Mouse (Mus musculus) hindbrain, embryonic 12.5 days (tissue): ENCODE results near the gene Ccdc163. TPM values are rescaled to one million over a fixed set of nuclear protein-coding genes. Genes with fewer than 3 reads are reported as not detected.
A peak's percentile ranks its signal among the peaks of the same experiment; 100 is the strongest.

Source experiments
- ATAC-seq: fragments of 200-750 bp; cut with Nextera tagmentation; 2 replicates; pipeline ENCODE4 v1.8.0; 2017; ENCODE audit warnings: moderate TSS enrichment; ENCODE audit not compliant: low FRiP score
- H3K27ac ChIP-seq: fragments of 300-500 bp; sonication (generic); 2 replicates; pipeline ENCODE4 v1.5.1; 2016; ENCODE audit warnings: mild to moderate bottlenecking
- H3K27me3 ChIP-seq: fragments of 300-500 bp; sonication (generic); 2 replicates; pipeline ENCODE4 v1.6.1; 2016; ENCODE audit warnings: mild to moderate bottlenecking
- H3K36me3 ChIP-seq: fragments of 300-500 bp; sonication (generic); 2 replicates; pipeline ENCODE4 v1.6.1; 2016; ENCODE audit warnings: mild to moderate bottlenecking
- H3K4me1 ChIP-seq: fragments of 300-500 bp; sonication (generic); 2 replicates; pipeline ENCODE4 v1.6.1; 2016
- H3K4me2 ChIP-seq: fragments of 300-500 bp; sonication (generic); replicated peaks from 2 replicates; pipeline ENCODE4 v1.6.1; 2016; ENCODE audit warnings: mild to moderate bottlenecking
- H3K4me3 ChIP-seq: fragments of 300-500 bp; sonication (generic); 2 replicates; pipeline ENCODE4 v1.5.1; 2016; ENCODE audit warnings: mild to moderate bottlenecking
- H3K9ac ChIP-seq: fragments of 300-500 bp; sonication (generic); 2 replicates; pipeline ENCODE4 v1.6.1; 2016; ENCODE audit warnings: mild to moderate bottlenecking, moderate library complexity
- H3K9me3 ChIP-seq: fragments of 300-500 bp; sonication (generic); replicated peaks from 2 replicates; pipeline ENCODE4 v1.6.1; 2016; ENCODE audit warnings: mild to moderate bottlenecking
- WGBS: fragments of 180-500 bp; shearing (Covaris S2); methylation state at CpG from one replicate; pipeline ENCODE4 v1.1.7; 2016; 5-methylcytosine and 5-hydroxymethylcytosine counted together
- polyA plus RNA-seq: library from polyadenylated mRNA; unstranded; fragments of >200 nt; fragmentation: Nextera tagmentation; extraction: Ambion mirVana; gene quantifications from 2 replicates; pipeline ENCODE4 v1.2.1, GENCODE M21; 2016

The Ccdc163 gene
- polyA plus RNA-seq, 1 experiment from 2014 or later: 23.6 TPM

- no peak overlapping the region for H3K27ac ChIP-seq
- H3K9ac ChIP-seq: no peak overlapping the region
- no peaks in the 10 kb centered on the region for H3K36me3 ChIP-seq
- WGBS: 90% methylated on average over 2 of the region's 2 CpGs
- H3K4me2 ChIP-seq: no peak overlapping the region
- no peaks in the 10 kb centered on the region for H3K9me3 ChIP-seq
- H3K4me3 ChIP-seq: no peak overlapping the region
- H3K4me1 ChIP-seq: no peaks in the 10 kb centered on the region
- ATAC-seq: no peak
- no peaks in the 10 kb centered on the region for H3K27me3 ChIP-seq
Measured at GRCm38 (mm10) chr4:116734996-116735395, 26.7 kb downstream of the Ccdc163 start.

DNA sequence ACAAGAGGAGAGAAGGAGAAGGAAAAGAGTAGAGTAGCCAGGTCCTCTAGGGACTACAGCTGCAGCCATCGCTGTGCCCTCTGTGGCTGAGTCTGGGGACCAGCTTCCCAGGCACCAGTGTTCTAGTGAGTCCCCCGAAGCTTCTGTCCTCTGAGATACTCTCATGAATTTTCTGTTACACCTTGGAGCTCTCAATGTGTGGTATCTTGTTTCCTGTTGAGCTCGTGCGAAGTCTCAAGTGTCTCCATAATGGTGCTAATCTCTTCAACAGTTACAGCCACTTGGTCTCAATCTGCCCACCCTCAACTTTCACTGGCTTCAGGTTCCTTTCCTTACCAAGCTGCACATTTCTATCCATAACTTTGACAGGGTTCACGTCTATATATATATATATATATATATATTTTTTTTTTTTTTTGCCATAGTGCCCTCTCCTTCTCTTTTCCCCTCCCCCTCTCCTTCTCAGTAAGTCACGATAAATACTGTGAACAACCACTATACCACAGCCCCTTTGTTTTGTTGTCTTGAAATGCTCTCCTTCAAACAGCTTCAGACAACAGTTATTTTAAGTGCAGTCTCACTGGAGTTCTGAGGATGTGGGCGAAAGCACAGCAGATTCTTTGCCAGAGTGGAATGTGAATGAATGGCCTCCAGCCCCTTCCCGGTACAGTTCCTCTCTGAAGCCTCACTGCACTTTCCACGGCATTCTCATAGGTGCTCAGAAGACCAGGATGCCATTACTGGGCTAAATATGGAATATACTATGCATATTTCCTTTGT lies 30.9 kb downstream of the Ccdc163 start:
- no peak for ATAC-seq
- WGBS: 89% methylated on average over 9 of the region's 9 CpGs
- no peaks in the 10 kb centered on the region for H3K27me3 ChIP-seq
- no peak overlapping the region for H3K4me2 ChIP-seq
- no peak overlapping the region for H3K9ac ChIP-seq
- no peaks in the 10 kb centered on the region for H3K36me3 ChIP-seq
- no peaks in the 10 kb centered on the region for H3K4me1 ChIP-seq
- H3K27ac ChIP-seq: no peak overlapping the region
- no peak overlapping the region for H3K4me3 ChIP-seq
- no peaks in the 10 kb centered on the region; the same call in 1 of the 2 replicates for H3K9me3 ChIP-seq

DNA sequence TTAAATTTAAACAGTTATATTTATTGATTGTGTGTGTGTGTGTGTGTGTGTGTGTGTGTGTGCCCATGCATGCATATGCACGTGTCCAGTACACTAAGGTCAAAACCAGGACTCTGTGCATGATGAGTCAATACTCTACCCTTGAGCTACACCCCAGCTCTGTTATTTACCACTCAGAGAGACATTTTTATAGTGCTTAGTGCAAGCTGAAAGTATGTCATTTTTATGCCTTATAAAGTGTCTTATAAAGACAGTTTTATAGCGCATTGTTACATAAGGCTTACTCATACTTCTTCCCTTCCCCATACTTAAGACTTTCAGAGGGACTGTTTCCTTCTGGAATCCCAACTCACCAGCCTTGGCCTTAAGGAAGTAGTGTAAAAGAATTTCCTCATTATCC lies 41.4 kb downstream of the Ccdc163 start:
- no peak overlapping the region for H3K4me2 ChIP-seq
- H3K4me1 ChIP-seq: no peaks in the 10 kb centered on the region
- H3K4me3 ChIP-seq: no peak overlapping the region
- ATAC-seq: no peak
- 90% methylated on average over 2 of the region's 2 CpGs for WGBS
- H3K9me3 ChIP-seq: no peaks in the 10 kb centered on the region
- no peak overlapping the region for H3K9ac ChIP-seq
- H3K27ac ChIP-seq: no peak overlapping the region
- H3K36me3 ChIP-seq: no peaks in the 10 kb centered on the region
- no peaks in the 10 kb centered on the region for H3K27me3 ChIP-seq

- Histone ChIP-seq H3K9ac (no peak overlapping the region), H3K4me1 (no peaks in the 10 kb centered on the region), H3K9me3 (no peaks in the 10 kb centered on the region), H3K27ac (no peak overlapping the region), H3K4me2 (no peak overlapping the region), H3K36me3 (no peaks in the 10 kb centered on the region), H3K27me3 (no peaks in the 10 kb centered on the region), H3K4me3 (no peak overlapping the region)
- WGBS: 80% methylated on average over 2 of the region's 2 CpGs
- no peak for ATAC-seq
Measured at GRCm38 (mm10) chr4:116761914-116762313, 53.6 kb downstream of the Ccdc163 start.

DNA sequence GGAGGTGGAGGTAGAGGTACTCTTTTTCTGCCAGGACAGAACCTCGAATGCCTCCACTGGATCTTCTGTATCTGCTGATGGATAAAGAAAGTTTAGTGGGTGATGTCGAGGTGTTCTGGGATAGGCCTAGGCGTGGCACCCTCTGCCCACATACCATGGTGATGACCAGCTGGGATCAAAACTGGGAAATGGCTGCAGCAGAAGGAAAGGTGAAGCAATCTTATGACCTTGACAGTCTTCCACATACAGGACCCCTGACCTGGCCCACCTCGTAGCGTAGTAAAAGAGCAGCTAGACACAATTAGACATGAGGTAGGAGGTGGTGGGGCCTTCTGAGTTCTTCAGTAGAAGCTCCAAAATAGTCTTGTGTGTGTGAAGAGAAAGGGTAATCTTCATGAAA lies 55.7 kb downstream of the Ccdc163 start:
- H3K4me1 ChIP-seq: no peaks in the 10 kb centered on the region
- H3K27me3 ChIP-seq: no peaks in the 10 kb centered on the region
- ATAC-seq: no peak
- H3K27ac ChIP-seq: no peak overlapping the region
- H3K4me2 ChIP-seq: no peak overlapping the region
- no peak overlapping the region for H3K4me3 ChIP-seq
- 95% methylated on average over 5 of the region's 5 CpGs for WGBS
- no peaks in the 10 kb centered on the region for H3K36me3 ChIP-seq
- H3K9me3 ChIP-seq: no peaks in the 10 kb centered on the region
- no peak overlapping the region for H3K9ac ChIP-seq

- no peak for ATAC-seq
- Histone ChIP-seq H3K9ac (no peak overlapping the region), H3K4me3 (no peak overlapping the region), H3K4me2 (no peak overlapping the region), H3K4me1 (no peaks in the 10 kb centered on the region), H3K27ac (no peak overlapping the region), H3K36me3 (no peaks in the 10 kb centered on the region), H3K9me3 (no peaks in the 10 kb centered on the region), H3K27me3 (no peaks in the 10 kb centered on the region)
- WGBS: 89% methylated on average over 5 of the region's 5 CpGs
Measured at GRCm38 (mm10) chr4:116768510-116768909, 60.2 kb downstream of the Ccdc163 start.

DNA sequence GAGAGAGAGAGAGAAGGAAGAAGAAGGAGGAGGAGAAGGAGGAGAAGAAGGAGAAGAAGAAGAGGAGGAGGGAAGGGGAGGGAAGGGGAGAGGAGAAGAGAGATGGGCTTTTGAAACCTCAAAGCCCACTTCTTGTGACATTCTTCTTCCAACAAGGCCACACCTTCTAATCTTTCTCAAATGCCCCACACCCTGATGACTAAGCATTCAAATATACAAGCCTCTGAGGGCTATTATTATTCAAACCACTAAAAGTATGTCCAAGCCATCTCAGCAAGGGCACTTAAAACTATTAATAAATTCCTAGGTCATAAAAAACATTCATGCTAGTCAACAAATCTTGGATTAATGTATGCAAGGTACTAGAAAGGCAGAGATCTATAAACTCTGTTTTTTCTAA lies 60.8 kb downstream of the Ccdc163 start:
- Histone ChIP-seq H3K4me3 (no peak overlapping the region), H3K9ac (no peak overlapping the region), H3K9me3 (no peaks in the 10 kb centered on the region), H3K27ac (no peak overlapping the region), H3K27me3 (no peaks in the 10 kb centered on the region), H3K4me1 (no peaks in the 10 kb centered on the region), H3K4me2 (no peak overlapping the region), H3K36me3 (no peaks in the 10 kb centered on the region)
- ATAC-seq: no peak

GRCm38 (mm10) chr4:116776391-116776790 lies 68.1 kb downstream of the Ccdc163 start:
- 93% methylated on average over 5 of the region's 5 CpGs for WGBS
- Histone ChIP-seq H3K27ac (no peak overlapping the region), H3K27me3 (no peaks in the 10 kb centered on the region), H3K4me2 (no peak overlapping the region), H3K9ac (no peak overlapping the region), H3K4me3 (no peak overlapping the region), H3K9me3 (no peaks in the 10 kb centered on the region), H3K4me1 (no peaks in the 10 kb centered on the region), H3K36me3 (no peaks in the 10 kb centered on the region)
- no peak for ATAC-seq

DNA sequence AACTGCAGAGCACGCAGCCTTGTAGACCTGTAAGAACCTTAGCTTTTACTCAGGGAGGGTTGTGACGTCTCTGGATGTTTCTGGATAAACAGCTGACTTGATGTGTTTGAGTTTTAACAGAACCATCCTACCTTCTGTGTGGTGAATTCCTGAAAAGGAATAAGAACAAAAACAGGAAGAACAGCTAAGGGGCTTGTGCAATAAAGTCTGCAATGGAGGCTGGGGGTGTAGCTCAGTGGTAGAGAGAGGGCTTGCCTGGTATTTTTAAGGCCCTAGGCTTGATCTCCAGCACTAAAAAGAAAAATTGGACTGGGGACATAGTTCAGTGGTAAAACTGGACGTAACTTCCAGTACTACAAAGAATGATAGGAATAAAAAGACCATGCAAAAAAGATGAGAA lies 68.8 kb downstream of the Ccdc163 start:
- no peaks in the 10 kb centered on the region for H3K27me3 ChIP-seq
- no peak for ATAC-seq
- WGBS: 86% methylated on average over 3 of the region's 3 CpGs

DNA sequence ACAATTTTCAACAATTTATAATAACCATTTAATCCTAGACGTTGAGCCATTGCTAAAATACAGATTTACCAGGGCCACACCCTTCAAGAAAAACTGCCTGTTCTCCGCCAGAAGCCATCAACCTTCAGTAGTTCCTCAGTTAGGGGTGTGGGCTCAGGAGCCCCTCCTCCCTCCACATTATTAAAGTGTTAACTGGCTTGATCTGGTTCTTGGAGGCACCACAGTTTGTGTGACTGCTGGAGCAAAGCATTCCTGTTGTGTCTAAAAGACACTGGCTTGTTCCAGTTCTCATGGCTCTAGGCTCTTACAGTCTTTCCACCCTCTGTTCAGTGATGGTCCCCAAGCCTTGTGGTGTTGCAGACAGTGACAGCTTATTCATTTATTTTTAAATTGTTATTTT lies 72.2 kb downstream of the Ccdc163 start:
- no peaks in the 10 kb centered on the region for H3K9me3 ChIP-seq
- WGBS: 89% methylated on average over 2 of the region's 2 CpGs

More for the DNA sequence above, 68.8 kb downstream of the Ccdc163 start:
- H3K4me2 ChIP-seq: no peak overlapping the region
- no peak overlapping the region for H3K27ac ChIP-seq
- no peak overlapping the region for H3K9ac ChIP-seq
- no peaks in the 10 kb centered on the region for H3K36me3 ChIP-seq
- H3K4me1 ChIP-seq: peaks cover 1% of the 10 kb centered on the region
- H3K4me3 ChIP-seq: no peak overlapping the region
- H3K9me3 ChIP-seq: no peaks in the 10 kb centered on the region

DNA sequence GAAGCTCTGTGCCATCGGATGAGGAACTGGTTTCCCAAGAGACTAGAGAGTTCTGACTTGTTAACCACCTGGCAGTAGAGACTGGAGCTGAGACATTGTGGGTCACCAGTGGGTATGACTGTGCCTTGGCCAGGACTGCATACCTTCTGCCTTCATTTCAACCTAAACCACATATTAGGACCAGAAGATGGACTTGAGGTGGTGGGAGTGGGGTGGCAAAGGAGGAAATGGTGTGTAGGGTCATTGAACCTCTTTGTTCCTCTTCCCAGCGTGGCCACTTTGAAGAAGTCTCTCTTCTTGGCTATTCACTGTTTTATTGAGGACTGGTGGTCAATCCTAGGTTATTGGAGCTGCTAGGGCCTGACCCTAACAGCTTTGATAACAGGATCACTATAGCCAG lies 73.1 kb downstream of the Ccdc163 start:
- Histone ChIP-seq H3K4me3 (no peak overlapping the region), H3K27ac (no peak overlapping the region), H3K9ac (no peak overlapping the region), H3K27me3 (no peaks in the 10 kb centered on the region), H3K4me2 (no peak overlapping the region), H3K4me1 (peaks cover 6% of the 10 kb centered on the region), H3K9me3 (no peaks in the 10 kb centered on the region), H3K36me3 (no peaks in the 10 kb centered on the region; the same call in 1 of the 2 replicates)
- WGBS: 35% methylated on average over 2 of the region's 2 CpGs
- ATAC-seq: no peak

More for the DNA sequence above, 72.2 kb downstream of the Ccdc163 start:
- Histone ChIP-seq H3K9ac (no peak overlapping the region), H3K27ac (no peak overlapping the region), H3K4me2 (no peak overlapping the region), H3K4me1 (peaks cover 6% of the 10 kb centered on the region), H3K36me3 (no peaks in the 10 kb centered on the region), H3K4me3 (no peak overlapping the region), H3K27me3 (no peaks in the 10 kb centered on the region)
- no peak for ATAC-seq

DNA sequence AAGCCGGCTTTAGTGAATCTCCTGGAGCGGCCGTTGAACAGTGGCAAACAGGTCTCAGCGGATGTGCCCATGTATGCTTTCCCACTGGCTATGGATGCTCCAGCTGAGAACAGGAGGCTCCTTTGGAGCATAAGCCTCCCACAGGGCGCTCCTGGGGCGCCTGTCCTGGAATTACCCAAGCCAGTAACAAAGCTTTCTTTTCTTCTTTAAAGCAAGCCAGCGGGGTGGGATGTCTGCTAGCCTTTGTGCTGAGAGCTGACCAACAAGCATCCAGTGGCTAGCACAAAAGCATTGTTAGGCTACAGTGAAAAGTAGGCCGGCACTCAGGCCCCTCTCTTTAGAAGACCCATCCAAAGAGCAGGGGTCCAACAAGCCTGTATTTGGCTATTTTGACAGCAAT lies 73.9 kb downstream of the Ccdc163 start:
- Histone ChIP-seq H3K4me3 (no peak overlapping the region), H3K4me2 (no peak overlapping the region), H3K9ac (0 out of 2 replicates have a peak overlapping the region, but pooled peaks have one; percentile 28), H3K27ac (no peak overlapping the region), H3K36me3 (peaks cover 2% of the 10 kb centered on the region; the same call in 1 of the 2 replicates), H3K9me3 (0 out of 2 replicates have a peak, but pooled peaks cover 2% of the 10 kb centered on the region), H3K27me3 (no peaks in the 10 kb centered on the region), H3K4me1 (peaks cover 6% of the 10 kb centered on the region)
- no peak for ATAC-seq
- WGBS: 5% methylated on average over 8 of the region's 8 CpGs

DNA sequence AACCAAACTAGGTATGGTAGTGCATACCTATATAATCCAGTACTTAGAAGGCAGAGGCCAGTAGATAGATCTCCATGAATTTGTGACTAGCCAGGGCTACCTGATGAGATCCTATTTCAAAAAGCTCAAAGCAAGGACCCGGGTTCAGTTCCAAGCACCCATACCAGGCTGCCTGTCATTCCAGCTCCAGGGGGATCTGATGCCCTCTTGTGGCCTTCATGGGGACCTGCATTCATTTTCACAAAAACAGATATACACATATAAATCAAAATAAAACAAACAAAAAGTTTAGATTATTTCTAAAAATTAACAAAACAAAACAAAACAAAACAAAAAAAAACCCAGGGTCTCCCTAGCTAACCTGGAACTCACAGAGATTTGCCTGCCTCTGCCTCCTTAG lies 78.3 kb downstream of the Ccdc163 start:
- H3K27me3 ChIP-seq: no peaks in the 10 kb centered on the region
- WGBS: 91% methylated on average over 1 of the region's 1 CpGs
- peaks cover 2% of the 10 kb centered on the region; the same call in 1 of the 2 replicates for H3K36me3 ChIP-seq
- H3K4me3 ChIP-seq: no peak overlapping the region
- no peak overlapping the region for H3K27ac ChIP-seq
- 0 out of 2 replicates have a peak, but pooled peaks cover 2% of the 10 kb centered on the region for H3K9me3 ChIP-seq
- peaks cover 9% of the 10 kb centered on the region for H3K4me1 ChIP-seq
- no peak overlapping the region for H3K4me2 ChIP-seq
- no peak overlapping the region for H3K9ac ChIP-seq
- ATAC-seq: no peak
